Mouse (Mus musculus): ENCODE data around the gene Radil.
A peak's percentile ranks its signal among the peaks of the same experiment; 100 is the strongest.

Radil gene

GRCm38 (mm10) chr5:142550706-142551652 lies at the start of gene Radil:
Gene Radil, minus strand, starts transcription at chr5:142551098.
- peak; percentile 93 for DNase-seq

DNA sequence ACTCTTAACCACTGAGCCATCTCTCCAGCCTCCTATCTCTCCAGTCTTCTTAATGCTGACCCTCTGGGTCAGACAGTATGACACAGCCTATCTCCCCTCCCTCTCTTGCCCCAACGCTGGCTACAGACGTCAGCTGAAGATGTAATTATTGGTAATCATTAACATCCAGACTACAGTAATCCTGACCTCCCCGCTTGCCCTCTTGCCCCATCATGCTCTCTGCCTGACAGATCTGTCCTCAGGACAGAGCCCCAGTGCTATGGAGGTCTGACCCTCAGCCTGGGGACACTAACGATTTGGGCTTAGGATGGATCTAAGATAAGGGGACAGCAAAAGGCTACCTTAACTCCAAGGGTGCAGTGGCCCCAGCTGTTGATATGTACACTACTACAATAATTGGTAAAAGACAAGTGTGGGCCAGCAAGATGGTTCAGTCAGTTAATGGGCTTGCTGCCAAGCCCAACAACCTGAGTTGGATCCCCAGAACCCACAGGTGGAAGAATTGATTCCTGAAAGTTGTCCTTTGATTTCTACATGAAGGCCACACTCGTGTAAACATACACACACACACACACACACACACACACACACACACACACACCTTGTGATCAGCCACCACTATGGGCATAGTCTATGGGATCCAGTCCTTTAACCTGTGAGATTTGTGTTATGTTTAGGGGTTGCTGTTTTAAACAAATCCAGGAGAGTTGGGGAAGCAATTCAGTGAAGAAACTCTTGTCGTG lies 46.9 kb upstream of the Radil start:
- DNase-seq = peak; percentile 49

- DNase-seq = no peak
Measured at GRCm38 (mm10) chr5:142596723-142597122, 45.8 kb upstream of the Radil start.

DNA sequence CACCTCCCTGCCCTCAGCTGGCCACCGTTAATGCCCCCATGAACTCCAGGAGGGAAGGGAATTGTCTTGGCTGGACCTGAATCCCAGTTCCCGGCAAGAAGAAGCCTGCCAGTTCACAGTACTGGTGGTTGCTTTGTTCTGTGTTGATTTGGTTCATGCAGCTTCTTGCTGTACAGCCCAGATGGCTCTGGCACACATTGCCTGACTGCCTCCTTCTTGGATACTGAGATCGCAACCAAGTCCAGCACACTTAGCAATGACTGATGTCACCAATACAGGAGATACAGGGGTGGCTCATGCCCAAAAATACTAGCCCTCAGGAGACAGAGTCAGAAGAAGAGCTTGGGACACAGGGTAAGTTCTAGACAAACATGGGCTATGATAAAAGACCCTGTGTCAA lies 44.8 kb upstream of the Radil start:
- no peak for DNase-seq

DNA sequence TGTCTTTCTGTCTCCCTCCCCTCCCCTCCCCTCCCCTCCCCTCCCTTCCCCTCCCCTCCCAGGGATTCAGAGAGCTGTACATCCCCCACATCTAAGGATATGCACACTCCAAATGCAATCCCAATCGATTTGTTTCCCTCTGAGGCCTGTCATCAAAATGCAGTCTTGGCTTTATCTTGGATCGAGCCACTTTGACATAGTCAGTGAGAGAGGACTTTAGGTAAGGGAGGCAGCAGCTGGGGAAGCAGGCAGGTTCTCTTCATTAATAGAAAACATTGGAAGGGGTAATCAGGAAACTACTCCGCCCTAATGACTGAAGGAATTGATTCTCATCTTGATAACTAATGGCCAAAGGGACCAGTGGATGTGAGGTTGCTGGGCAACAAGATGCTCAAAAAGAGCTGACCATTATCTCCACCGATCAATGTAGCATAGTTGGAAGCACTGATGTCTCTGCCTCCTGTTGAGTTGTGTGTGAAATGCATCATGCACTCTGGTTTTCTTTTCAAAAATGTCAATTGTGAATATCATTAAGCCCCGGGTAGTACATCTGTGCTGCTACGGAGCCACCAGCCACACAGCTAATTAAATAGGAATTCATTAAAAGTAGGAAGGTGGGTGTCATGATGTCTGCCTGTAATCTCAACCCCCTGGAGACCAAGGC lies 40.2 kb upstream of the Radil start:
- DNase-seq = no peak

DNA sequence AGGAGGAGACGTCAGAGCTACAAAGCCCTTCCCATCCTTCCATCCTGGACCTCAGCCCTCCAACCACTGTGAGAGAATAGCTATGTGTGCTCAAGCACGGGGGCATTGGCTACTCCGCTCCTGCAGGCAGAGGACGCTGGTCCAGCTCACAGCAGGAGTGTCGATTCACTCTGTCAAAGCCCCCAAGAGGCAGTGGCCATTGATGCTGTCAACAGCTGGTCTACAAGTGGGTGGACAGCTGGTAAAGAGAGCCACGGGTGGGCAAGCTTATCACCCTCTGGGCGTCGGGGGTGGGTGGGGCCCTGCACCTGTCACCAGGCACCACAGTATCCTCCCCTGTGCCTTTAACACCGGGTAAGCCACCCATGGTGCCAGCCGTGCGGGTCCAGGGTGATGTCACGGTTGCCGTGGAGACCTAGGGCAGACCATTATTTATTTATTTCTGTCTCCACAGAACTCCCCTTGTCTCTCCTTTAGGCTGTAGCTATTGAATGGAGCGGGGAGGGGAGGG lies 32.8 kb upstream of the Radil start:
- DNase-seq = no peak

GRCm38 (mm10) chr5:142581517-142581916 lies 30.6 kb upstream of the Radil start:
- DNase-seq = peak; percentile 50

- no peak for DNase-seq
Measured at GRCm38 (mm10) chr5:142578192-142578591, 27.3 kb upstream of the Radil start.

GRCm38 (mm10) chr5:142576832-142577231 lies 25.9 kb upstream of the Radil start:
- no peak for DNase-seq

DNA sequence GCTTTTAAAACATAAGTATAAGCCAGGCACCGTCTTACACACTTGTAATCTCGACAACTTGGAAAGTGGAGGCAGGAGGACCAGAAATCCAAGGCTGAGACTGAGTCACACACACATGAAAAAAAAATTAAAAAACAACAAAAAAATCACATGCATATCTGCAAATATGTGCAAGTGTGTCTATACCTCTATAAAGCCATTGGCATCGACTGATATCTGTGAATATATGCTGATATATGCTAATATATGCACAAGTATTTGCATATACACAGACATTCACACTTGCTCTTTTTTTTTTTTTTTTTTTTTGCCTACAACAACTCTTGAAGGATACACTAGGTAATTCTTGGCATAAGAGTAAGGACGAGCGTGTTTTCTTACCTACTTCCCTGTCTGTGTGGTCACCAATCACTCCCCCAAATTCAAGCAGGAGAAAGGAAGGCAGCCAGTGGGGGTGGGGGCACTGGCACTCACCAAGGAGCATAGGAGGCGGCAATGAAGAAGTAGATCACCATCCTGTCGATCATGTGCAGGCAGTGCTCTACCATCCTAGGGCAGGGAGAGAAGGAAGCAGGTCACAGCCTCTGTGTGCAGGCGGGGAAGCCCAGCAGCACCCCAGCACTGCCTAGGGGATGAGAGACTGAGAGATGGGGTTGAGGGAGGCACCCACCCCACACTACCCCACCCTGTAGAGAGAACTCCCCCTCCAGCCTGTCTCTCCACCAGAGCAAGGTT lies 23.6 kb upstream of the Radil start:
- no peak for DNase-seq

GRCm38 (mm10) chr5:142564606-142565005 lies 13.7 kb upstream of the Radil start:
- DNase-seq = no peak

- no peak for DNase-seq
Measured at GRCm38 (mm10) chr5:142560261-142560660, 9.4 kb upstream of the Radil start.

DNA sequence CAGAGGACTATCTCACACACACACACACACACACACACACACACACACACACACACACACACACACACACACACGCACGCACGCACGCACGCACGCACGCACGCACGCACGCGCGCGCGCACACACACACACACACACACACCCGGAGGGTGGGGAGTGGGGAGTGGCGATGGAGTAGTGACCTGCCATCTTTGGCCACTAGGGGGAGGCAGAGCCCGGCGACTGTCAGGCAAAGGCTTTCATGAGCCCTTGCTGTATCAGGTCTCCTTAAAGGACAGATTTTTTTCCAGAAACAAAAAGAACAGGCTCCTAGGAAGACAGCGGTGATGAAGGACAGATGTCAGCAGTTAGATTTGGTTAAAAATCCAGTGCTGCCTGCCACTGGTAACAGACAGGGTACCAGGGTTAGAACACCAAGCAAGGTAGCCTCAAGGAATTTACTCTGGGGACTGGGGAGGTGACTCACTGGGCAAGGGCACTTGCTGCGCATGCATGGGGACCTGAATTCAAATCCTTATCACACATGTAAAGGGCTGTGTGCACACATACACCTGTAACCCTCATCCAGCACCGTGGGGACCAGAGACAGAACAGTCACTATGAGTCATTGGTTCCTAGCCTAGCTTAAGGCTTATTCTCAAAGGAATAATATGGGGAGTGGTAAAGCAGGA lies 6.6 kb upstream of the Radil start:
- peak; percentile 80 for DNase-seq

DNA sequence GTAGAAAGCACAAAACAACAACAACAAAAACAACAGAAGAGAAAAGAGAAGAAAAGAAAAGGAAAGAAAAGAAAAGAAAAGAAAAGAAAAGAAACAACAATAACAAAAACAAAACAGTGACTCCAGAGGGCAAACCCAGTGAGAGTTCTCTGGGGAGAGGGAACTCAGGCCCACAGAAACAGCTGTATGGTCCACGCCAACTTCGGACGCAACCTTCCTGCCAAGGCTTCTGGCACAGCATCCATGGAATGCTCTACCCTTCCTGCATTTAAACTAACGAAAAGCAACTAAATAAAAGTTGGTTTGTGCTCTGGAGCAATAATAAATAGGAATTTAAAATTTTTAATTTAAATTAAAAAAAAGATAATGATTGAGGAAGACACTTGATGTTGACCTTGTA lies 5.8 kb upstream of the Radil start:
- no peak for DNase-seq

DNA sequence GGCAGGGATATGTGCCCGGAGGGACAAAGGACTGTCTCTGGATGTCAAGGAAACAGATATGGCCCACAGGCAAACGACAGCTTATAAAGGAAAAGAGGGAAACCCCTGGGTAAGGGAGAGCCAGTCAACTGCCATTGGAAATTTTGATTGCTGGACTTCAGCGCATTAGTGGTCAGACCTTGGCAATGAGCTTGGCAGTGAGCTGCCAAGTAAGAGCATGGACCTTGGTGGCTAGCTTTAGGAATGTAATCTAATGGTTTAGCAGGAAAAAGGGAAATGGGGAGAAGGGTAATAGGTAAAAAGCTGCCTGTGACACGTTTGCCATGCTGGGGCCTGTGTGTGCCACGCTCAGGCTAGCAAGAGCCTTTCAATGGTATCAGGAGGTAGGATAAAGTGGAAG lies 5.0 kb upstream of the Radil start:
- DNase-seq = no peak

GRCm38 (mm10) chr5:142549961-142550705 lies 765 bp downstream of the Radil start:
- DNase-seq = peak; percentile 20

GRCm38 (mm10) chr5:142549441-142549840 lies 1.5 kb downstream of the Radil start:
- DNase-seq = no peak

GRCm38 (mm10) chr5:142547066-142547465 lies 3.8 kb downstream of the Radil start:
- DNase-seq = no peak

DNA sequence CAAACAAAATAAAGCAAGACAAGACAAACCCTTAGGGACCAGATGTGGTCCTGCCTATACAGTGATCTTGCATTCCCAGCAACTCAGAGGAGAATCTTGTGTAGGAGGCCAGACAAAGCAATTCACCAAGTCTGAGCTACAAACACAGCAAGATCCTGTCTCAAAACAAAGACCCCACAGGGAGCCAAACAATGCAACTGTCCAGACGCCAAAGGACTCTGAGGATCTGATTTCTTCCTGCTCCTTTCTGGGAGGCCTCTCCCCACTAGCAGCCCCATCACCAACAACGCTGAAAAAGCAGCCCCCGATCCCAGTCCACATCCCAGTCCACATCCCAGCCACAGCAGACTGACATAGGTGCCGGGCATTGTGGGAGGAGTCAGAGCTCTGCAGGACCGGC lies 4.6 kb downstream of the Radil start:
- no peak for DNase-seq

- DNase-seq = no peak
Measured at GRCm38 (mm10) chr5:142545014-142545795, 5.7 kb downstream of the Radil start.

Measured in liver (tissue).